Mouse (Mus musculus) kidney, adult 8-10 months (tissue): ENCODE measurements at regions not wholly inside any gene's neighbourhood (a gene's known extent, or its start where the extent isn't known, plus 50 kb on each side); places are given as distances from the start of the nearest gene placed in this dataset.
A peak's percentile ranks its signal among the peaks of the same experiment; 100 is the strongest.

Experiments
- DNase-seq, 2 experiments: peaks; one replicate each; pipeline ENCODE4 v3.0.0; 2022

DNA sequence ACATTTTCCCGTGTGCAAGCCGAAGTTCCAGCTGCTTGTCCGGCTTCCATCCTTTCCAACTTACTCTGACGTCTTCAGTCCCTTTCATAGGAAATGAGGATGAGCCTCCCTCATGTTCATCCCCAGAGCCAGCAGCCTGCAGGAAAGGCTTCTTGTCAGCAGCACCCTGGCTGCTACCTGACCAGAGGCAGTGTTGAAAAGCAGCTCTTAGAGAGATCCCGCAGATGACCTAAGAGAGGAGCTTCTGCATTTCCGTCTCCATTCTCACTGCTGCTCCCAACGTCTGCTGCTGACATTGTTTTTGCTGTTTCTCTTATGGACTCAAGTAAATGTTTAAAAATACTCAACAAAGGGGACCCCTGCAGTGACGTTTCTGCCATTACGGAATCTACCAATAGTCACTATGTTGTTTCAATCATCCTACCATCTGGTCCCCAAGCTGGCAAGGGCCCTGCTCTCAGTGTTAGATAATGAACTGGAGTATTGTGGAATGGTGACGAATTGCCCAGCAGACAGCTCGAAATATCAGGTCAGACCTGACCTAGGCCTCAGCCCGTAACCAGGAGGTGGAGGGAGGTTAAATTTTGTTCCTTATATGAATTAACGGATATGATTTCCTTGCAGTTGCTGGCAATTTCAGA lies 151.0 kb upstream of the Paip1 start:
- DNase-seq: no peak

DNA sequence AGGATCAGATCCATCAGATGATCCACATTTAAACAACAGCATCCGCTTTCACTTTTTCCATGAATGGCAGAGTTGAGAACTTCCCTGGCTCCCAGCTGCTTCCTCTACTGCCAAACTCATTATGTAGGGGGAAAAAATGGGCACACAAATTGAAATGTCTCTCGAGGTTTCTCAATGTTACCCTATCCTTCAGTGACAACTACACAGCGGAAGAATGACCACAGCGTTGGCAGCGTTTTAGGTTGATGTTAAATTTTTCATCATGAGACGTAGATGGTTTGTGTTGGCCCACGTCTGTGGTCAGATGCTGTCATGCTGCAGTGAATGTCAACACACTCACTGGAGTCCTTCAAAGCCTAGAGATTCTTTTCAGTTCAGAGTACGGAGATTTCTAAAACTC lies 149.0 kb upstream of the Paip1 start:
- no peak for DNase-seq

DNA sequence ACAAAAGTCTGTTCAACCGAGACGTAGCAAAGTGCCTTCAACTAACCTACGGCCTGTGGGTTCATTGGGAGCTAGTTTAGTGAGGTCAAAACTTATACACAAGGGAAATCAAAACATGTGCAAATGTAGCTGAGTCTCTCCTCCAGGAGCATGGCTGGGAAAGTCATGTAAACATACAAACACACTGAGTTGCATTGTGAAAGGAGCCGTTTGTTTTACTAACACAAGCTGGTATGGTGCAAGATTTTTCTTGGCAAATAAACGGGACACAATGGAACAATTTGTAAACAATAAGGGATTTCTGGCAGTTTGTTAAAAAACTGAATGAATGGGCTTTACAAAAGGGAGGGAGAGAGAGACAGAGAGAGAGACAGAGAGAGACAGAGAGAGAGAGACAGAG lies 147.8 kb upstream of the Paip1 start:
- DNase-seq: no peak

DNA sequence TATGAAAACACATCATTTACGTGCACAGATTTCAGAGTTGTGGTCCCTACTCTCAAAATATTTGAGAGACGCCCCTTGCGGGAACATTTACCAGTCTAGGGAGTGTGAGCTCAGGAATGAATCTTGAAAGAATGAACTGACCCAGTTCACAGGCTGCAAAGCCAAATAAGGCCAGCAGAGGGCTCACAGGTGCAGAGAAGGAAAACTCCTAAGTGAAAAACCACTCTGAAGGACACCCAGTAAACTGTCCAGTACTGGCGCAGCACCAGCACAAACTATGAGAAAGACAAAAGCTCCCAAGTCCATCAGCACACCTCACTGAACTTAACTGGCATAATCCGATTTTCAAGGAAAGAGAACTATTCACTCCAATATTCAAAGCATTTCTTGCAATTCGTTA lies 145.0 kb upstream of the Paip1 start:
- peak; percentile 23 to 76 for DNase-seq

DNA sequence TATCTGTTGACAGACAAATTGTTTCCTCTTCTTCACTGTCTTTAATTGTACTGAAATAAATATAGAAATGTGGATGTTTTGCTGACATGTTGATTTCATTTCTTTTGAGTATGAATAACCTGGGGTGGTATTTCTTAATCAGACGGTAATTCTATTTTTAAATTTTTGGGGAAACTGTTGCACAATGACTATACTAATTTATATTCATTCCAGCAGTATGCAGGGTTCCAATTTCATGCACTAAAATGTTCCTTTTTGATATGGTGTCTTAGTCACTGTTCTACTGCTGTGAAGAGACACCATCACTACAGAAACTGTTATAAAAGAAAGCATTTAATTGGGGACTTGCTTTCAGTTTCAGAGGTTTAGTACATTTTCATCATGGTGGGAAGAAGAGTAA lies 119.2 kb upstream of the Paip1 start:
- DNase-seq: no peak

DNA sequence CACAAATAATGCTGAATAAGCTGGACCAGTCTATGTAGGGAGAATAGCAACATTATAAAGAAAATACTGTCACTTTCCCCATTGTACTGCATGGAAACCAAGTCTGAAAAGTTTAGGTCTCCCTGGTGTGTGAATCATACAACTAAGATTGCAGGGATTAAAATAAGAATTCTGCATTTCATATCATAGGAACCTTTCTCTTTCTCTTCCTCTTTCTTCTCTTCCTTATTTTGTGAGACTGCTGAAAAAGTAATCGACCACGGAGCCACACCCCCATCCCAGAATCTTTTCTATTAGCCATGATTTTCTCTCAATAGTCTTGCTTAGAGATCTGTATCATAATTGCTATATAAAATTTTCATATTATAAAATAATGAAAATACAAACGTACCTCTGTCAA lies 118.4 kb upstream of the Paip1 start:
- no peak for DNase-seq

DNA sequence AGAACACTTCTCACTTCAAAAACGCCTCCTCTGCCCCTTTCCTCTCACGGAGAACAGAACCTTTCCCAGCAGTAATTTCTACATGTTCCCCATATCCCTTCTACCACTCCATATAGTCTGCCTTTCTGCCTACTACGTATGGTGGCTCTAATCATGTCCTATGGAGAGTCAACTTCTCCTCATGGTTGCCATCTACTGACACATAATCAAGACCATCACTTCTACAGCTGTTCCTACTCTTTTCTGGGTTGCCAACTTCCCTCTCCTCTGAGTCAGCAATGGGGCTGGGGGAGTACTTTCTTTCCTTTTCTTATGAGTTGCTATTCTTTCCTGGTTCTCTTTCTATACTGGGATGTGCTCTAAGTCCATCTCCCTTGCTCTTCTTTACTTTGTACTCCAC lies 114.0 kb upstream of the Paip1 start:
- no peak for DNase-seq

DNA sequence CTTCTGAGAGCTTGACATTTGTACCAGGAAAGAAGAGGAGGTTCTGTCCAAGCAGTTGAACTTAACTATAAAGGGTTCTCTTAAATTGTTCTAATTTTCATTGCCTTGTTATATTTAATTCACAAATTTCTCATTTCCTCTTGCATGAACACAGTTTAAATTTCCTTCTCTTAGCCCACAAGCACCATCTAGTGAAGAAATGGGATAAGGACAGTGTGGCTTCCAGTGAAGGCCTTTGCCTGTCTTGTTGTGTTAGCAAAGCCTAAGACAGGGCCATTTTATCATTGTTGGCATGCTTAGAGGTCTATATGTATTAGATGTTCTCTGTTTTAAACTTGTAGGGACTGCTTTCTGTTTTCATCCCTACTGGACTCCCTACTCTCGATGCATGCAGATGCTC lies 110.0 kb upstream of the Paip1 start:
- DNase-seq: no peak

DNA sequence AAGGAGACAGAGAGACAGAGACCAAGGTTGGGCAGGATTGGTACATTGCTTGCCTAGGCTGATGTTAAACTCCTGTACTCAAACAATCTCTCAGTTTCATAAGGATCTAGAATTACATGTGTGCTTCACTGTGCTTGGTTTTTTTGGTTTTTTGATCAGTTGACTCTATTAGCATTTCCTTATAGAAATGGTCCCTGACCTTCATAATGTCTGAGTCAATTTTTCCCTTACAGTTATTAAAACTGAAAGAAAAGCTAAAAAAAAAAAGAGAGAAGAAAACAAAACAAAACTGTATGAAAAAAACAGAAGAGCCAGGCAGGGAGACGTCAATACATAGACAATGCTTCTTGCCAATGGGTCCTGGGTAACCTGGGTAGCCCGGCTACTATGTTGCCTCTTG lies 102.9 kb upstream of the Paip1 start:
- no peak for DNase-seq

DNA sequence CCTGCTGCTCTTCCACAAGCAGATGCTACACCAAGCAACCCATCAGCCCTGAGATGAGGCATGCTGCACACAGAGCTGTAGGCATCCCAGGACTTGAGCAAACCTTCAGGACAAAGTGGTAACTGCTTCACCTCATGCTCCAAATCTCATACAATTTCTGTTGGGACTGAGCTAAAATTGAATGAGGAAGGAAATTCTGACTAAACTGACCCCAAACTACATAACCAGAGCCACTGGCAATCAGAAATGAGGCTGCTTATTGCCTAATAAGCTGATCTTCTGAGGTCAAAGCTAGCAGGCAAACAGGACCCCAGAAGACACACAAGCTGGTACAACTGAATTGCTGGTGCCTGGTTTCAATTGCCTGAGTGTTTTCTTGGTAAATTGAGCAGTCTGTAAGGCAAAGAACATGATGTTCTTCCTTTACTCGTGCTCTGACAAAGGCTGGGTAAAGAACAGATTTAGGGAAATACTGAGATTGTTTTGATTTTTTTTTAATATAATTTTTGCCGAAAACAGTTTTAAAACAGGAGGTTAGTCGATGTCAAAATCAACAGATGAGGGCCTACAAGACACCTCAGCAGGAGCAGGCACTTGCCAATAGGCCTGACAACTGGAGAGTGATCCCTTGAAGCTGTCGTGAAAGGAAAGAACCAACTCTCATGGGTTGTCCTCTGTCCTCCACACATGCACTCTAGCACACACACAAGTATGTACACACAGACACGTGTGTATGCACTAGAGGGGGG lies 101.3 kb upstream of the Paip1 start:
- DNase-seq: no peak

DNA sequence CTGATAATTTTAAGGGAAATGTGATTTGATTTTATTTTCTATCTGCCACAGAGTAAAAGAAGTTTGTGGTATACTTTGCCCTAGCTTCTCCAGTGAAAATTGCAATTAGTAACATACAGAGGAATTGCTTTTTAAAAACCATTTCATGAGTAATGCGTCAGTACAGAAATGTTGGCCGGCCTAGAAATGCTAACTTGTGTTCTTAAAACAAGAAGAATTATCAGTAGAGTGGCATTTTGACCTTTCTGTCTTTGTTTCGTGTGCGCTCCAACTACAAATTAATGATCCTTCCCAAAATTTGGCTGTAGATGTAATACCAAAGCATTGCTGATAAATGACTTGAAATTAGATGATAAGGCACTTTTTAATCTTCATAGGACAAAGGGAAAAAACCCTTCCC lies 99.7 kb upstream of the Paip1 start:
- DNase-seq: no peak

DNA sequence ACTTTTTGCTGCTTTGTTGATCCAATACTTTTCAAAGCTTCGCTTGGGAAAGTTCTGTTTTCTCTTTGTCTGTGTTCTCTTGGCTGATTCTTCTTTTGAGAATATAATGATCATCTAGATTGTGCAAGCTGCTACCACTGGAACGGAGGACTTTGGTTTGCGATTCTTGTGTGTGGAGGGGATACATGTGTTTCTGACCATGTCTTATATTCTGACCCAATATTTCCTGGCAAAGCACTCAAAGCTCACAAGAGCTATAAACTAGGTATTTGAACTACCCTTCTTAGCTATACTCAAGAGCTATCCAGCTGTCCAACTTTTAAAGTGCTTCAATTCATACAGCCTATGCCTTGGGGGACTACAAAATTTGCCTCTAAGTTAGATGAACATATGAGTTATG lies 96.6 kb upstream of the Paip1 start:
- DNase-seq: no peak

DNA sequence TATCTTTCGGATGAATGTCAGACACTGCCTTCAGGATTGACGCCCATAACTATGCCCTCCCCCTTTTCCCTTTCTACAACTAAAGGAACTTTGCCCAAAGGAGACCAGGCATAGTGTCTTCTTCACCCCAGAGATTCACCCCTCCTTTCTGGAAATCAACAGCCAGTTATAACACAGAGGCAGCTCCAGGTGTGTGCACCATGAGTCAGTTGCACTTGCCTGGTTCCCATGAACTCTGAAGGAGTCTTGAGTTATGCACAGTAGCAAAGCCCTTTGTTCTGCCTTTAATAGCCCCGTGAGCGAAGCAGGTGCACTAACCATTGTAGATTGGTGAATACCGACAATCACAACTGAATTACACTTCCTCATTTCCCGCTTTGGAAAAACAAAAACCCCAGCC lies 94.5 kb upstream of the Paip1 start:
- no peak for DNase-seq

DNA sequence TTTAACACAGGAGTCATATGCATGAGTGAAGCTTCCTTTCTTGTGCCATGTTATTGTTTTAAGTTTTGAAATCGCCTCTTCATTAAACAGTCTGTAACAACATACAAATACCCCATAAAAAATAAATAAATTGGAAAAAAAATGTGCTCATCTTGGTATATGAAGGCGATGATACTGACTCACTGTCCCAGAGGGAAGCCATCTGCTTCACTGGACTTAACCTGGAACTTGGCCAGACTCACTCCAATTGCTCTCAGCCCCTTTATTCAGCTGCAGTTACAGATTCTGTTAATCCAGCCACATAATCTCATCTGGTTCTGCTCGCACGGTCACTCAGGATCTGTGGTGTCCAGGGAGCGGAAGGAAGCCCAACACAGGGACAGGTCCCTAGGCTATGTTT lies 90.5 kb upstream of the Paip1 start:
- DNase-seq: no peak

DNA sequence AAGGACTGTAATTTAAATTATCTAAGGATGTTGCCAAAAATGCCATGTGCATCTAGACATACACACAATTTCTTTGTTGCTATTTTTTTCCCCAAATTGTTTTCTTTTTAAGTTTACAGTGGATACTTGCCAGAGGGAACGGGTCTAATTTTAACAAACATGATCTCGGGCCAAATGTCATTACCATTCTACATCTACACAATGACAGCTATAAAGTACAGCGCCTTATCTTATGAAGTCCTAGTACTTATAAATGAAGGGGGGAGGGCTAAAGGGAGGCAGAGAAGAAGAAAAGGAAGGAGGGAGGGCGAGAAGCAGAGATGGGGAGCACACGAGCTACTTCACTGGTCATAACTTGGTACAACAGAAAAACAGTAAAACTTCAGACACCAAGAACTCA lies 89.4 kb upstream of the Paip1 start:
- DNase-seq: no peak

DNA sequence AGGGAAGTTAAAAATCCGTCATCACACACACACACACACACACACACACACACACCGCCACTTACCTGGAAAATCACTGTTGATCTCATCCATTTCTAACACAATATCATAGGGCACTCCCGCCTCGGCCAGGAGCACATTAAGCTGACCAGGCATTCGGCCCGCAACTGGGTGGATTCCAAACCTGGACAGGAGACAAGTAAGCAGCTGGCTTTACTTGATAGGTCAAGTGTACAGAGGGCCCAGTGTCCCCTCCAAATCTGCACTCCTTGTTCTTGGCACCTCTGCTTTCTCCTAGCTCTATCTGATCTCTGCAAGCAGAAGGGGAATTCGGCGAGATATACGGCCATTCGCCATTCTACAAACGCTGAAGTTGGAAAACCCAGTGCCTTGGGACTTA lies 88.6 kb upstream of the Paip1 start:
- no peak for DNase-seq

DNA sequence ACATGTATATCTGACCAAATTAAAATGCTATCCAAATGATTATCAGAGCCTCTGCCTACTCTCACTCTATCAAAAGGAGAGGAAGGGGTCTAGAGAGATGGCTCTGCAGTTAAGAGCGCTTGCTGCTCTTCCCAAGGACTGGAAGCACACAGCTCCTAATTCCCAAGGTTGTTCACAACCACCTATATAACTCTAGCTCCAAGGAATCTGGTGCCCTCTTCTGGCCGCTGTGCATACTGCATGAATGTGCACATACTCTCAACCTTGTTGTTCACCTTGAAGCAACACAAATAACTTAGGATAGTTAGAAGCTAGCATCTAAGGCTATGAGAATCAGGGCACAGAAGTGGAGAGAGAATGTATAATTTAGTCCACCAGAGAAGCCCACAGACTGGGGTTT lies 86.6 kb upstream of the Paip1 start:
- DNase-seq: peak; percentile 4 to 60

DNA sequence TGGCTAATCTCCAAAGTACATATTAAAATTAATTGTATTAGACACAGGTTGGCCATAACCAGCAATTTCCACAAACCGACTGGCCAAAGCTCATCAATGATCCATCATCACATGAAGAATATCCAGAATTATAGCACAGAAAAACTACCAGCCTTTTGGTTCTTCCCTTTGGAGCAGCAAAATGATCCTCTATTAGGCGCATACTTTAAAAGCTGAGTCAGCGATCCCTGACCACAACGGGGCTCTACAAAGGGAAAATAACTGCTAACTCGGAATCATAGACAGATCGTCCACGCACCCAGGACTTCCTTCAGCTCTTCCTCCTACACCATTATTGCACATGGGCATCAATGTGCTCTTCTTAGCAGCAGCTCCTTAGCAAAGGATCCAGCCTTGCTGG lies 85.6 kb upstream of the Paip1 start:
- no peak for DNase-seq

DNA sequence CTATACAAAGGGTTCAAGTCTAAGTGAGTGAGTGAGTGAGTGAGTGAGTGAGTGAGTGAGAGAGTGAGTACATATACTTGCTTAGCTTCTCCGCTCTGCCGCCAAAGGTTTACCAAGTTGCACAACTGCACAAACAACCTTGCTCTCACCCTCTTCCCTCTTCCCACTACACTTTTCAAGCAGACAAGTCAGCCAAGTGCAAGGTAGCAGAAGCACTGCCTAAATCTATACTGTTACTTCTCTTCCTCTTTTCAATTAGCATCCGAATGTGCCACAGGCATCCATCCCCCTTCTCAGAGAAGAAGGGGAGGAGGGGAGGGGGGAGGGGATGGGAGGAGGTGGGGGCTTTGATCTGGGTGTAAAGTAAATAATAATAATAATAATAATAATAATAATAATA lies 80.4 kb upstream of the Paip1 start:
- DNase-seq: no peak

DNA sequence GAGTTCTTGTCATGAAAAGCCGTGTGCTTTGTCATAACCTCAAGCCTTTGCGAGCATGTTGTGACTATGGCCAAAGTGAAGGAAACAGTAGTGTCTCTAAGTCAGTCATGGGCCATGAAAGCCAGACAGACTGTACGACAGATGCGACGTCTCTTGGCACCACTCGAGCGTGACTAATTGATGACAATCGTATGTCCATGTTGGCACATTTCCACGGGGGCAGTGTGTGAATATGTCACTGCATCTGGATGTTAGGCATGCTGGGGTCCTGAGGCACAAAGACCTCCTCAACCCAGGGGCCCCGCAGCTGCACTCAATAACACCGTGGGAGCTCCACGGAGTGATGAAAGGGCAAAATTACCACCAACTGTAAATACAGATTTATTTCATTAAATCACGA lies 77.1 kb upstream of the Paip1 start:
- no peak for DNase-seq

DNA sequence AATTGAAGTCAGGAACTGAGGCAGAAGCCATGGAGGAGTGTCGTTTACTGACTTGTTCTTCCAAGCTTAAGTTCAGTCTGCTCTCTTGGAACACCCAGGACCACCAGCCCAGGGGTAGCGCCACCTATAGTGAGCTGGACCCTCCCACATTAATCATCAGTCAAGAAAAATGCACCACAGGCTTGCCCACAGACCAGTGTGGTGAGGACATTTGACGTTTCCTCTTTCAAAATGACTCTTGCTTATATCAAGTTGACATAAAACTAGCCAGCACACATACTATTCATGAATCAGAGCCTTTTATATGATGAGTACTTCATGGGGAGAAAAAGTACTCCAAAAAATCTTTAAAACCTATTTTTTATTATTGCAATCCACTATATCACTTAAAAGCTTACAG lies 69.7 kb upstream of the Paip1 start:
- DNase-seq: no peak

DNA sequence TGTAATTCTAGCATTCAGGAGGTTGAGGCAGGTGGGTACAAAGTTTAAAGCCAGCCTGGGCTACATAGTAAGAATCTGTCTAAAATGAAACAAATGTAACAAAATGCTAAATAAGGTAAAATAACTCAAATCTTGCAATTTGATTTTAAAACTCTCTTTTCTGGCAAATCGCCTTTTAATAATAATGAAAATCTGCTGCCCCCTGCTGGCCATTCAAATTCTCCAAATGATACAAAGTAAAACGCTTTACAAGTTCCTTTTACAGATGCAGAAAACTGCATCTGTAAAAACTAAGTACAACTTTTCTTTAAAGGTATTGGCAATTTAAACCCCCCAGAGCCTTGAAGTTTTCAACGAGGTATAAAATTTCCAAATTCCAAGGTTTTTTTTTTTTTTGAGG lies 65.0 kb upstream of the Paip1 start:
- DNase-seq: peak in 1 of 2 experiments; percentile 36

DNA sequence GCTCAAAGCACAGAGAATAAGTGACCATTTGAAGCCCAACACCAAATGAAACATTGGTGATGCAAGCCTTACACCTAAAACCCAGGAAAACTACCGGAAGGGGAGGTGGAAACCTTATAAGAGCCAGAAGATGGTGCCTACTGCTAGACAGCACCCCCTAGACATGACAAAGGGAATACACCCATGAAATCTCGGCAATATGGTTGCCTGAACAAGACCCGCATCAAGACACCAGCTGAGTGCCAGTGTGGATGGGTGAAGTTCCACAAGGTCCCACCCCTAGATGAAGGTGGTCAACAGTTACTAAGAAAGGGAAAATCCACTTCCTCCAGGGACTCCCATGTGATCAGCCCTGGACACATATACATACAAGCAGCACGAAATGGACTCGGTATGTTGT lies 64.2 kb upstream of the Paip1 start:
- DNase-seq: no peak

DNA sequence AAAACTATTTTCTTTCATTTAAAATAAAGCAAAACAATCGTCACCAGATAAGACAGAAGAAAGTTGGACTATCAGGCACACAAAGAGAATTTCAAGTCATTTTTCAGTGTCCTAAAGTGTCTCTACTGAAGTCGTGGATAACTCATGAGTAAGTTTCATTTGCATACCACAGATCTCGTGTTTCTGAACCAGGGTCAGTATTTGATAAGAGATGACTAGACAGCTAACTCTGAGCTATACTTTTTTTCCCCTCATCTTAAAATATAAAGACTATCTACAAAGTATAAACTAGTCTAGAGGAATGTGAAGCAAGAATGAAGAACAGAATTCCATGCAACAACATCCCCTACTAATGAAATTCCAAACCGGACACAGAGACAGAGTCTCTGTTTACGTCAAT lies 60.9 kb upstream of the Paip1 start:
- DNase-seq: no peak

DNA sequence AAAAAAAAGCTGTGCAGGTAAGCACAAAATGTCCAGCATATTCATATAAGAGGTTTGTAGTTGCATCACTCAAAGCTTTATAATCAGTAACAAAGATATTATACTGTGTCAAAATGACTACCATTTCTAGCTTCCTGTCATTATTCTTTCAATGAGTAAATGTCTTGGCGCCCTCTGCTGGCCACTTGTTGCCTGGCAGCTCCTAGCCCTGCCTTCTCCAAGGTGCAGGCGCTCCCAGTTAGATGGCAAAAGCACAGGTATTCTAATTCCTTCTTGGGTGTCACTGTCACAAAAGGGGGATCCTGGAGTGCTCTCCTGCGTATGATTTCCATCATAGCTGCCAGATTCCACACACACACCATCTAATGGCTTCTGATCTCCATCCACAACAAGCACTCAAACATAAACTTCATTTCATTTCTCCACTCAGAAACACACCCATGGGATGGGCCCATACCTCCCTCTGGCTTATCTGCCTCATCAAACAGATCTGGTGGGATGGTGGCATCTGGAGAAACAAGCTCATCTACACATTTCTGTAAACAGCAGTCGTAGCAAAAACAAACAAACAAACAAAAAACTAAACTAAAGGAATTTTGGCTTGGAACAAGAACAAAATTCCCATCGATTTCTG lies 49.9 kb upstream of the Paip1 start:
- DNase-seq: peak; percentile 44 to 86
